ENCODE assay signal across 8 mouse cellular contexts in genomic region chr4:106474241-106474640, GRCm38 (mm10). TPM values are rescaled to one million over a fixed set of nuclear protein-coding genes. Genes with fewer than 3 reads are reported as not detected.
A peak's percentile ranks its signal among the peaks of the same experiment; 100 is the strongest.
DNase-seq lines count a peak whose midpoint lies in the region; ATAC-seq and TF ChIP-seq lines count a peak whose summit lies in the region.

No protein-coding gene starts in this region.

- H3K27ac ChIP-seq in embryonic facial prominence, embryonic 14.5 days (replicated peaks; ENCODE audit: low read depth, low read length) = no peak overlapping the region
- H3K27ac ChIP-seq in hindbrain, embryonic 15.5 days (replicated peaks) = no peak overlapping the region
- H3K27ac ChIP-seq in left cerebral cortex, adult 2 months = peak overlapping the region; percentile 15; the same call in 1 of the 2 replicates
- H3K27ac ChIP-seq in midbrain, embryonic 12.5 days (replicated peaks) = no peak overlapping the region
- no peak overlapping the region for H3K27ac ChIP-seq in small intestine, adult 2 months (ENCODE audit: insufficient read depth, low read depth, low read length)

- no peak for TF ChIP-seq POLR2A in brain, embryonic 14.5 days (IDR thresholded peaks at IDR 0.05; ENCODE audit: borderline replicate concordance, extremely low read depth, insufficient read depth, insufficient read length, poor library complexity, severe bottlenecking)
- no peak for TF ChIP-seq POLR2A in small intestine, adult 2 months (IDR thresholded peaks at IDR 0.05; ENCODE audit: low read depth, low read length)

- H3K4me3 ChIP-seq in embryonic facial prominence, embryonic 14.5 days (ENCODE audit: low read depth, low read length) = no peak overlapping the region
- no peak overlapping the region for H3K4me3 ChIP-seq in hindbrain, embryonic 15.5 days
- no peak overlapping the region for H3K4me3 ChIP-seq in left cerebral cortex, adult 2 months
- no peak overlapping the region for H3K4me3 ChIP-seq in midbrain, embryonic 12.5 days
- no peak overlapping the region for H3K4me3 ChIP-seq in small intestine, adult 2 months (ENCODE audit: low read depth, low read length)

- peak; percentile 37 for DNase-seq in ovary, postnatal 14 days (ENCODE audit: low spot score)
- DNase-seq in ovary, adult 18-20 months (ENCODE audit: low spot score) = no peak
- DNase-seq in brain, embryonic 14.5 days (ENCODE audit: low read depth) = peak; percentile 90
- peak; percentile 84 for DNase-seq in embryonic facial prominence, embryonic 14.5 days (ENCODE audit: low spot score)
- DNase-seq in left cerebral cortex, adult 2 months (ENCODE audit: extremely low spot score in 1 of 2, low spot score in 2 of 2) = peak; percentile 45 to 58

- TF ChIP-seq CTCF in brain, embryonic 14.5 days (IDR thresholded peaks at IDR 0.05; ENCODE audit: borderline replicate concordance, extremely low read depth, insufficient read depth, insufficient read length) = peak; percentile 86
- peak; percentile 77 for TF ChIP-seq CTCF in left cerebral cortex, adult 2 months (IDR thresholded peaks at IDR 0.05)
- TF ChIP-seq CTCF in small intestine, adult 2 months (IDR thresholded peaks at IDR 0.05; ENCODE audit: extremely low read depth, insufficient read length, insufficient replicate concordance, low read depth, low read length) = peak; percentile 82; the same call in 1 of the 2 replicates

- no peaks in the 10 kb centered on the region for H3K9me3 ChIP-seq in embryonic facial prominence, embryonic 14.5 days (ENCODE audit: control insufficient read depth, low read length)
- no peaks in the 10 kb centered on the region for H3K9me3 ChIP-seq in hindbrain, embryonic 15.5 days
- H3K9me3 ChIP-seq in midbrain, embryonic 12.5 days = no peaks in the 10 kb centered on the region

- intact Hi-C loops in left cerebral cortex, adult 2 months (cut with DNase I) = loop anchor here (1.0 to 10.0 kb wide), 2 partner anchors 55 to 231 kb away; no protein-coding TSS in a partner anchor

- H3K4me2 ChIP-seq in embryonic facial prominence, embryonic 14.5 days (ENCODE audit: low read depth, low read length) = no peak overlapping the region
- H3K4me2 ChIP-seq in hindbrain, embryonic 15.5 days = no peak overlapping the region
- no peak overlapping the region for H3K4me2 ChIP-seq in midbrain, embryonic 12.5 days (replicated peaks)

- no peaks in the 10 kb centered on the region for H3K27me3 ChIP-seq in embryonic facial prominence, embryonic 14.5 days (replicated peaks; ENCODE audit: control insufficient read depth, insufficient read depth, low read length)
- no peaks in the 10 kb centered on the region for H3K27me3 ChIP-seq in hindbrain, embryonic 15.5 days
- peaks cover 17% of the 10 kb centered on the region; the same call in 1 of the 2 replicates for H3K27me3 ChIP-seq in midbrain, embryonic 12.5 days
- no peaks in the 10 kb centered on the region for H3K27me3 ChIP-seq in small intestine, adult 2 months (ENCODE audit: control insufficient read depth, insufficient read depth, low read length)

- 4% methylated on average over 6 of the region's 6 CpGs for WGBS in embryonic facial prominence, embryonic 14.5 days
- WGBS in hindbrain, embryonic 15.5 days = 3% methylated on average over 6 of the region's 6 CpGs
- WGBS in midbrain, embryonic 12.5 days = 4% methylated on average over 6 of the region's 6 CpGs
- WGBS in small intestine, adult 2 months = 4% methylated on average over 6 of the region's 6 CpGs

- no peaks in the 10 kb centered on the region for H3K36me3 ChIP-seq in embryonic facial prominence, embryonic 14.5 days (ENCODE audit: control insufficient read depth, insufficient read depth, low read length)
- H3K36me3 ChIP-seq in hindbrain, embryonic 15.5 days = no peaks in the 10 kb centered on the region
- no peaks in the 10 kb centered on the region for H3K36me3 ChIP-seq in midbrain, embryonic 12.5 days
- no peaks in the 10 kb centered on the region for H3K36me3 ChIP-seq in small intestine, adult 2 months (ENCODE audit: control insufficient read depth, insufficient read depth, low read length)

- no peak overlapping the region for H3K9ac ChIP-seq in embryonic facial prominence, embryonic 14.5 days (ENCODE audit: low read depth, low read length)
- no peak overlapping the region for H3K9ac ChIP-seq in hindbrain, embryonic 15.5 days
- no peak overlapping the region for H3K9ac ChIP-seq in midbrain, embryonic 12.5 days (replicated peaks)

- no peaks in the 10 kb centered on the region for H3K4me1 ChIP-seq in embryonic facial prominence, embryonic 14.5 days (ENCODE audit: control insufficient read depth, insufficient read depth, low read length)
- 0 out of 2 replicates have a peak, but pooled peaks cover 3% of the 10 kb centered on the region for H3K4me1 ChIP-seq in hindbrain, embryonic 15.5 days (replicated peaks)
- H3K4me1 ChIP-seq in midbrain, embryonic 12.5 days = no peaks in the 10 kb centered on the region
- H3K4me1 ChIP-seq in small intestine, adult 2 months (ENCODE audit: control insufficient read depth, insufficient read depth, insufficient read length, low read length) = no peaks in the 10 kb centered on the region

- ATAC-seq in embryonic facial prominence, embryonic 14.5 days (ENCODE audit: low read depth) = peak; percentile 67
- peak; percentile 54; the same call in 1 of the 2 replicates for ATAC-seq in hindbrain, embryonic 15.5 days (ENCODE audit: low FRiP score, low read depth)
- ATAC-seq in midbrain, embryonic 12.5 days (ENCODE audit: low FRiP score, low read depth) = peak; percentile 75

RNA-seq across cellular contexts. Expression of gene Pcsk9, which starts 10.1 kb away (rescaled TPM):
- 2.3 and 3.5 TPM in 2 replicates for polyA plus RNA-seq in brain, embryonic 14.5 days (2012; rRNA removed)
- polyA plus RNA-seq in embryonic facial prominence, embryonic 14.5 days (2014; fragmentation: Nextera tagmentation; extraction: Ambion mirVana) = 4.5 and 4.9 TPM in 2 replicates
- polyA plus RNA-seq in hindbrain, embryonic 15.5 days (2015; fragmentation: Nextera tagmentation; extraction: Ambion mirVana) = 7.4 and 11.7 TPM in 2 replicates
- 1 to 10 TPM; 2.7 to 4.8 TPM for total RNA-seq in left cerebral cortex, adult 2 months (2021)
- polyA plus RNA-seq in midbrain, embryonic 12.5 days (2016; fragmentation: Nextera tagmentation; extraction: Ambion mirVana) = 1.8 and 1.9 TPM in 2 replicates
- polyA plus RNA-seq in small intestine, adult 2 months (2012; rRNA removed) = 3.0 and 17.7 TPM in 2 replicates

RNA-seq across cellular contexts. Expression of gene Bsnd, which starts 17.8 kb away (rescaled TPM):
- not detected in 2 replicates for polyA plus RNA-seq in brain, embryonic 14.5 days (2012; rRNA removed)
- polyA plus RNA-seq in embryonic facial prominence, embryonic 14.5 days (2014; fragmentation: Nextera tagmentation; extraction: Ambion mirVana) = 0.15 TPM in 1 of 2 replicates, not detected in the other
- polyA plus RNA-seq in hindbrain, embryonic 15.5 days (2015; fragmentation: Nextera tagmentation; extraction: Ambion mirVana) = 0.09 TPM in 1 of 2 replicates, not detected in the other
- total RNA-seq in left cerebral cortex, adult 2 months (2021) = not detected
- polyA plus RNA-seq in midbrain, embryonic 12.5 days (2016; fragmentation: Nextera tagmentation; extraction: Ambion mirVana) = not detected in 2 replicates
- polyA plus RNA-seq in small intestine, adult 2 months (2012; rRNA removed) = not detected in 2 replicates
